Mouse (Mus musculus) G1E (cell line): Measurements from ENCODE around the gene Plppr5. TPM values are rescaled to one million over a fixed set of nuclear protein-coding genes. Genes with fewer than 3 reads are reported as not detected.

Experiments used
- ATAC-seq: 2 replicates; pipeline ENCODE4 v1.8.0; 2016; ENCODE audit warnings: mild to moderate bottlenecking; ENCODE audit not compliant: insufficient number of reproducible peaks, poor library complexity, low FRiP score, severe bottlenecking; ENCODE audit errors: extremely low read depth
- DNase-seq: peaks from one replicate; pipeline ENCODE4 v3.0.0; 2012; ENCODE audit warnings: low spot score
- H3K27me3 ChIP-seq: 2 replicates; pipeline ENCODE4 v1.6.1; 2012; ENCODE audit warnings: mild to moderate bottlenecking, low read length, inconsistent platforms; ENCODE audit not compliant: insufficient read depth
- H3K36me3 ChIP-seq: replicated peaks from 2 replicates; pipeline ENCODE3; 2012; ENCODE audit warnings: mild to moderate bottlenecking, inconsistent platforms
- H3K4me1 ChIP-seq: 2 replicates; pipeline ENCODE4 v1.6.1; 2012; ENCODE audit warnings: low read depth, low read length, inconsistent platforms, mixed read lengths; ENCODE audit not compliant: insufficient read depth
- H3K4me3 ChIP-seq: 2 replicates; pipeline ENCODE4 v1.5.1; 2012; ENCODE audit warnings: low read depth, mild to moderate bottlenecking, inconsistent platforms, low read length, moderate library complexity, mixed read lengths
- H3K9me3 ChIP-seq: replicated peaks from 2 replicates; pipeline ENCODE4 v1.6.1; 2012; ENCODE audit warnings: inconsistent platforms
- CTCF ChIP-seq: IDR thresholded peaks from 2 replicates; pipeline ENCODE4 v1.5.1; 2012; ENCODE audit warnings: low read depth, low read length, inconsistent platforms, mixed read lengths
- GATA1 ChIP-seq: IDR thresholded peaks from 2 replicates; pipeline ENCODE4 v1.6.1; 2012; ENCODE audit warnings: borderline replicate concordance, low read length, inconsistent platforms, mixed read lengths
- GATA2 ChIP-seq: IDR thresholded peaks from 2 replicates; pipeline ENCODE4 v1.6.1; 2012; ENCODE audit warnings: low read depth, low read length, inconsistent platforms, borderline replicate concordance
- POLR2AphosphoS5 ChIP-seq: IDR thresholded peaks from 2 replicates; pipeline ENCODE4 v1.6.1; 2012; ENCODE audit warnings: low read depth, low read length, inconsistent platforms; ENCODE audit not compliant: insufficient replicate concordance
- TAL1 ChIP-seq: conservative IDR thresholded peaks from 2 replicates; pipeline ENCODE4 v1.6.1; 2012; ENCODE audit warnings: low read depth, low read length, inconsistent platforms, mixed read lengths
- polyA plus RNA-seq: library from polyadenylated mRNA; stranded (reverse); fragments of >175 nt; gene quantifications from 2 replicates; pipeline ENCODE4 v1.2.3, GENCODE M21; 2012
- total RNA-seq, 2 experiments: library from RNA; stranded (forward) in 1 of 2; stranded (reverse) in 1 of 2; fragments of 200-1000 nt in 1 of 2; fragments of >200 nt in 1 of 2; fragmentation: Nextera tagmentation in 1 of 2; gene quantifications; 2 replicates each; pipeline ENCODE4 v1.2.3; 2014 to 2017

Plppr5 gene
- total and polyA plus RNA-seq, 3 experiments: 0.05 TPM; not detected in 2

DNA sequence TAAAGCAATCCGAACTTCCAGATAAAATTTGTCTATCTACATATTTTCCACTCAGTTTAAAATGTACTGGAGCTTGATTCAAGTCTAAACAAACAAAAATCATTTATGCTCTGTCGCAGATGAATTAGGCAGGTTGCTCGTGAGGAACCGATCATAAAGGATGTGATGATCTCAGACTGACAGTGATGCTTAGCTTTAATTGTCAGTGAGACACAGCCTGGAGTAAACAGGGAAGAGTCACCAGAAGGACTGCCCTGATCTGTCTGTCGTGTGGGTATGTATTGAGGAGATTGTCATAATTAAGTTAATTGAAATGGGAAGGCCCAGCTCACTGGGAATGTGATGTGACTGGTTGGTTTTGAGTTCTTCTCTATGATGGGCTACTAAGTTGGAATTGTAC is 149.9 kb downstream of the Plppr5 start:
- Histone ChIP-seq H3K9me3 (peaks cover 10% of the 10 kb centered on the region), H3K27me3 (no peaks in the 10 kb centered on the region), H3K36me3 (no peaks in the 10 kb centered on the region), H3K4me1 (no peaks in the 10 kb centered on the region), H3K4me3 (no peak overlapping the region)
- ATAC-seq: no peak
- TF ChIP-seq GATA1: no peak
- no peak for TF ChIP-seq GATA2
- TF ChIP-seq TAL1: no peak
- no peak for TF ChIP-seq POLR2AphosphoS5
- TF ChIP-seq CTCF: no peak
- no peak for DNase-seq

- no peak for ATAC-seq
- Histone ChIP-seq H3K4me3 (no peak overlapping the region), H3K9me3 (peaks cover 10% of the 10 kb centered on the region), H3K4me1 (no peaks in the 10 kb centered on the region), H3K27me3 (no peaks in the 10 kb centered on the region), H3K36me3 (no peaks in the 10 kb centered on the region)
- TF ChIP-seq GATA2 (no peak), POLR2AphosphoS5 (no peak), CTCF (no peak), TAL1 (no peak), GATA1 (no peak)
- DNase-seq: no peak
Measured at GRCm38 (mm10) chr3:117725501-117725900, 150.9 kb downstream of the Plppr5 start.

DNA sequence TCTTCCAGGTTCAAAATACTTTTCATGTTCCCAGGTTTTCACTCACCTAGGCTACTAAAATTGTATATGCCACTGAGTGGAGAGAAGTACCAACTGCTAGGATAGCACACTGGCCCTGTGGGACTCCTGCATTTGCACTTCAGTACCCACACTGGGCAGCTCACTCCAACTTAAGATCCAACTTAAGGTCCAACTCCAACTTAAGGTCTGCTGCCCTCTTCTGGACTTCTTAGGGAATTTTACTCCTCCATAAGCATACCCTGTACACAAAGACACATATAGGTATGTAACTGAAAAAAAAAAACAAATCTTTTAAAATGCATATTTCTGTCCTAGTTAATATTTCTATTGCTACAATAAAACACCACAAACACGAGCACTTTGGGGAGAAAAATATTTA is 153.5 kb downstream of the Plppr5 start:
- no peak for DNase-seq
- 0 out of 2 replicates have a peak, but pooled peaks cover 4% of the 10 kb centered on the region for H3K9me3 ChIP-seq
- H3K36me3 ChIP-seq: no peaks in the 10 kb centered on the region
- H3K4me3 ChIP-seq: no peak overlapping the region
- no peaks in the 10 kb centered on the region for H3K4me1 ChIP-seq
- no peaks in the 10 kb centered on the region for H3K27me3 ChIP-seq
- no peak for ATAC-seq
- TF ChIP-seq GATA1 (no peak), CTCF (no peak), GATA2 (no peak), POLR2AphosphoS5 (no peak), TAL1 (no peak)

DNA sequence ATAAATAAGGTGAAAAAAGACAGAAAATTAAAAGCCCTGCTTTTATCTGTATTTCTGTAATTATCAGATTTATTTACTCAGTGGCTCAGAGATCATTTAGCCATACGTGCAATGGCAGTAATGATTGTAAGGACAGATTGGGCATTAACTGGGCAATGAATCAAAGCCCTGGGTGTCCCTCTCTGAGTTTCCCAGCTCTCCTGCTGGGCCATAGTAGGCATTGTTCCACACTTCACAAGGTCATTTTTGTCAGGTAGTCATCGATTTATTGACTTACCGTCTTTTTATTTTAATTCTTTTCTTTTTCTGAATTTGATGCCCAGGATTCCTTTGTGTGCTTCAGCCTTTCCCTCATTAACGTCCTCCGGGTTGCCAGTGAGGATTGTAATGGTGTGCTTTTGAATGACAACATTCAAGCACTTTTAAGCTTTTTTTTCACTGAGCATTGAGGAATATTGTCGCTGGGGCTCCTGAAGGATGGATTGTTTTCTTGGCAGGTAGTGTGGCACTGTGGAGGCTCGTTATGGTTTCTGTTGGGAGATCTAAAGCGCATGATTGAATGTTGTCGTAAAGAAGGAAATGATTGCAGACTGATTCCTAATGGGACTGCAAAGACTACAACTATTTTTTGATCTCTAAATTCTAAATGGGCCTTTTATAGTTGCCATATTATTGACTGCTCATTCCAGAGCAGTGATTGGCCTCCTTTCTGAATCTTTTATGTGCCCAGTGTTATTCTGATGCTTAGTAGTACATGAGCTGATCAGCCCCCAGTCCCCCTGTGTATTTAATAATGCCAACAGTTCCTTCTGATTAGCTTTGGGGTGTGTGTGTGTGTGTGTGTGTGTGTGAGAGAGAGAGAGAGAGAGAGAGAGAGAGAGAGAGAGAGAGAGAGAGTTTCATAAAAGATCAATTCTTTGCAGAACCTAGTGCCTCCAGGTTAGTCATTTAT is 154.8 kb downstream of the Plppr5 start:
- TF ChIP-seq GATA2 (no peak), TAL1 (no peak), GATA1 (no peak), POLR2AphosphoS5 (no peak), CTCF (no peak)
- H3K9me3 ChIP-seq: peaks cover 8% of the 10 kb centered on the region; the same call in 1 of the 2 replicates
- no peaks in the 10 kb centered on the region for H3K4me1 ChIP-seq
- no peak overlapping the region for H3K4me3 ChIP-seq
- no peak for DNase-seq
- H3K27me3 ChIP-seq: no peaks in the 10 kb centered on the region
- H3K36me3 ChIP-seq: no peaks in the 10 kb centered on the region
- no peak for ATAC-seq

DNA sequence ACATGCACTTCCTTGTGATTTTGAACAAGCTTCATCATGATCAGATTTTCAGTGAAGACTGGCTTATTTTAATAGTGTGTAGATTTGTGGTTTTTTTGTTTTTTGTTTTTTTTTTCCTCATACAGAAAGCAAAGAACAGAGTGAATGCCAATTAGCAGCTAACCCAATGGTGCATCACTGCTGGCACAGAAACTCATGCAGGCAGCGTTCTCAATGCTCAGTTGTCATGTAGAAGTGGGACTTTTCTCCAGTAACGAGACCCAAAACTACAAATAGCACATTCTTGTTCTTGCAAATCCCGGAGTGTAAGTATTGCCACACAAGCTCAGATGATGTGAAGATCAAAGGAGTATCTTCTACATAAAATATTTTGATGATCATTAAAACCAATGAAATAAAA is 156.9 kb downstream of the Plppr5 start:
- TF ChIP-seq GATA1 (no peak), POLR2AphosphoS5 (no peak), TAL1 (no peak), CTCF (no peak), GATA2 (no peak)
- Histone ChIP-seq H3K36me3 (no peaks in the 10 kb centered on the region), H3K27me3 (no peaks in the 10 kb centered on the region), H3K4me3 (no peak overlapping the region), H3K4me1 (no peaks in the 10 kb centered on the region), H3K9me3 (peaks cover 20% of the 10 kb centered on the region)
- ATAC-seq (no peak), DNase-seq (no peak)

DNA sequence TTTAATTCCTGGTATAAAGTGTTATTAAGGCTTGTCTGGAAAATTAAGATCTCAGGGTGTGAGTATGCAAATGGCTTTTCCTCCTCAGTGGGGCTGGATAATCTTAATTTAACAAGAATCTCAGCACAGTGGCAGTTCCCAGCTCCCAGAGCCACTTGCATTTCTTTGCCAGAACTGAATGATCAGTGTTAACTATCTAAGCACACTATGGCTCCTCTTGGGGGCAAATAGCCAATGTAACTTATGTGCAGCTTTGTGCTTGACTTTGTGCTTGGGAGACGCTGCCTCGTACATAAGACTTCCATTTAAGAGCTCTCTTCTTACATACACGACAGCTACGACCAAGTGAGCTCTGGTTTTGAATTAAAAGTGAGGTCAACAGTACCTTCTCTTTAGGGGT is 158.0 kb downstream of the Plppr5 start:
- Histone ChIP-seq H3K27me3 (no peaks in the 10 kb centered on the region), H3K4me3 (no peak overlapping the region), H3K9me3 (peaks cover 20% of the 10 kb centered on the region), H3K36me3 (no peaks in the 10 kb centered on the region), H3K4me1 (no peaks in the 10 kb centered on the region)
- ATAC-seq (no peak), DNase-seq (no peak)
- TF ChIP-seq GATA2: no peak
- TF ChIP-seq POLR2AphosphoS5: no peak
- TF ChIP-seq CTCF: no peak

Other genes with a start within 250 kb of the Plppr5 start
- gene Plppr4, start 214.0 kb upstream of the Plppr5 start, total RNA-seq (2014; fragmentation: Nextera tagmentation): not detected in 2 replicates
- 0.16 TPM in 1 of 2 replicates, not detected in the other for gene Plppr4, start 214.0 kb upstream of the Plppr5 start, total RNA-seq (2017)
- gene Plppr4, start 214.0 kb upstream of the Plppr5 start, polyA plus RNA-seq: not detected in 2 replicates